ENCODE assay signal across 10 mouse cellular contexts in the genomic region with DNA sequence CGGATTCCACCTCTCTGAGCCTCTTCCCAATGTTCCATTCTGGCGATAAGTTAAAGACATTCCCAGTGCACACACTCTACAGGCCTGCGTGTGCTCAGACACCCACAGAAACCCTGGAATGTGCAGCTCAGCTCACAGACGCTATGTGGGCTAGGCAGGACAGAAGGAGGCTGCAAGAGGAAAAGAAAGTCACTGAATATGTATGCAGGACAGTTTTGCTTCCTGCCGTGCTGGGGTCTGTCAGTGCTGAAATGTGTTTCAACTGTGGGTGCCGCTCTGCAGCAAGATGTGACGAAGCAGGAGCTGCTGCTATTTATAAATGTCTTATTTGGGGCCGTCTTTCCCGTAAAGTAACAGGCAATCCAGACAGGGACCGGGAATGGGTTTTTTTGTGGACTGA. TPM values are rescaled to one million over a fixed set of nuclear protein-coding genes. Genes with fewer than 3 reads are reported as not detected.
A peak's percentile ranks its signal among the peaks of the same experiment; 100 is the strongest.
DNase-seq lines count a peak whose midpoint lies in the region; ATAC-seq and TF ChIP-seq lines count a peak whose summit lies in the region.
"Had no signal": no experiment of that assay in that cellular context is flagged by ENCODE, and none has a peak within 500 bp of the region (broad histone marks: within the 10 kb centered on the region; RNA-seq: fewer than 3 reads in every experiment).

No protein-coding gene starts in this region.

- H3K36me3 ChIP-seq in heart, embryonic 15.5 days, result no peaks in the 10 kb centered on the region
- no peaks in the 10 kb centered on the region for H3K36me3 ChIP-seq in intestine, embryonic 15.5 days
- no peaks in the 10 kb centered on the region for H3K36me3 ChIP-seq in thymus, adult 2 months (ENCODE audit: control insufficient read depth, insufficient read depth, low read length)

- H3K4me2 ChIP-seq in heart, embryonic 15.5 days, result peak overlapping the region; percentile 48
- H3K4me2 ChIP-seq in intestine, embryonic 15.5 days (replicated peaks), result 0 out of 2 replicates have a peak overlapping the region, but pooled peaks have one; percentile 4

- no peak for TF ChIP-seq CTCF in olfactory bulb, adult 2 months (IDR thresholded peaks at IDR 0.05; ENCODE audit: insufficient read depth, low read depth, low read length)
- TF ChIP-seq CTCF in thymus, adult 2 months (IDR thresholded peaks at IDR 0.05; ENCODE audit: borderline replicate concordance, control insufficient read depth, extremely low read depth, insufficient read depth, low read length, poor library complexity), result no peak

- DNase-seq in heart, postnatal 10 days, result no peak
- no peak for DNase-seq in thymus, adult 2 months
- DNase-seq in urinary bladder, adult 2 months (ENCODE audit: low spot score), result no peak
- DNase-seq: kidney, adult 8-10 months; retina, postnatal 1 day had no signal

- 18% methylated on average over 10 of the region's 10 CpGs for WGBS in heart, embryonic 15.5 days
- 35% methylated on average over 10 of the region's 10 CpGs for WGBS in intestine, embryonic 15.5 days
- WGBS in olfactory bulb, adult 2 months, result 35% methylated on average over 10 of the region's 10 CpGs
- WGBS in thymus, adult 2 months, result 66% methylated on average over 10 of the region's 10 CpGs

- H3K4me3 ChIP-seq in heart, embryonic 15.5 days, result peak overlapping the region; percentile 2; the same call in 1 of the 2 replicates
- no peak overlapping the region for H3K4me3 ChIP-seq in intestine, embryonic 15.5 days (replicated peaks)
- H3K4me3 ChIP-seq in olfactory bulb, adult 2 months (ENCODE audit: insufficient read depth, low read depth, low read length), result no peak overlapping the region
- H3K4me3 ChIP-seq in thymus, adult 2 months (ENCODE audit: control insufficient read depth, insufficient read depth, low read length), result no peak overlapping the region

- H3K27ac ChIP-seq in heart, embryonic 15.5 days, result peak overlapping the region; percentile 40
- peak overlapping the region; percentile 58; the same call in 1 of the 2 replicates for H3K27ac ChIP-seq in intestine, embryonic 15.5 days
- peak overlapping the region; percentile 65 for H3K27ac ChIP-seq in olfactory bulb, adult 2 months (ENCODE audit: insufficient read depth, low read depth, low read length)
- H3K27ac ChIP-seq in thymus, adult 2 months (ENCODE audit: control insufficient read depth, insufficient read depth, low read length), result no peak overlapping the region; the same call in 1 of the 2 replicates

- H3K27me3 ChIP-seq in heart, embryonic 15.5 days, result no peaks in the 10 kb centered on the region
- no peaks in the 10 kb centered on the region for H3K27me3 ChIP-seq in intestine, embryonic 15.5 days (replicated peaks)
- no peaks in the 10 kb centered on the region for H3K27me3 ChIP-seq in thymus, adult 2 months (ENCODE audit: control insufficient read depth, insufficient read depth, low read length)

- intact Hi-C loops in heart, postnatal 10 days (cut with DNase I), result no loop called here

- peaks cover 44% of the 10 kb centered on the region for H3K4me1 ChIP-seq in heart, embryonic 15.5 days (replicated peaks)
- 0 out of 2 replicates have a peak, but pooled peaks cover 11% of the 10 kb centered on the region for H3K4me1 ChIP-seq in intestine, embryonic 15.5 days (replicated peaks)
- peaks cover 42% of the 10 kb centered on the region for H3K4me1 ChIP-seq in olfactory bulb, adult 2 months (ENCODE audit: control insufficient read depth, insufficient read depth, low read length)
- peaks cover 28% of the 10 kb centered on the region for H3K4me1 ChIP-seq in thymus, adult 2 months (replicated peaks; ENCODE audit: control insufficient read depth, insufficient read depth, low read length)

- no peak for TF ChIP-seq POLR2A in olfactory bulb, adult 2 months (IDR thresholded peaks at IDR 0.05; ENCODE audit: insufficient read depth, low read depth, low read length)
- no peak for TF ChIP-seq POLR2A in thymus, adult 2 months (IDR thresholded peaks at IDR 0.05; ENCODE audit: control insufficient read depth, extremely low read depth, insufficient read depth, low read length, poor library complexity)

- H3K9me3 ChIP-seq in heart, embryonic 15.5 days (replicated peaks), result no peaks in the 10 kb centered on the region
- no peaks in the 10 kb centered on the region for H3K9me3 ChIP-seq in intestine, embryonic 15.5 days

- ATAC-seq in heart, embryonic 15.5 days (replicated peaks; ENCODE audit: insufficient number of reproducible peaks, insufficient read depth, low FRiP score, low read depth), result no peak; the same call in 1 of the 2 replicates
- ATAC-seq in common myeloid progenitor, adult 5-6 weeks (replicated peaks; ENCODE audit: low read depth, poor library complexity, severe bottlenecking), result peak; percentile 29; the same call in 1 of the 2 replicates
- no peak for ATAC-seq in intestine, embryonic 15.5 days
- no peak for ATAC-seq in cerebellum, adult (ENCODE audit: insufficient number of reproducible peaks, low FRiP score, low TSS enrichment)

- no peak overlapping the region for H3K9ac ChIP-seq in heart, embryonic 15.5 days
- H3K9ac ChIP-seq in intestine, embryonic 15.5 days, result no peak overlapping the region

RNA-seq across cellular contexts. Expression of gene Uck2, which starts 25.4 kb away (rescaled TPM):
- polyA plus RNA-seq in heart, embryonic 15.5 days (2015; fragmentation: Nextera tagmentation; extraction: Ambion mirVana), result 42.3 and 57.7 TPM in 2 replicates
- total RNA-seq in heart, postnatal 10 days (2021), result 10 to 100 TPM; 55.1 to 56.9 TPM
- total RNA-seq in common myeloid progenitor, adult 5-6 weeks (2017), result 198 and 245 TPM in 2 replicates
- polyA plus RNA-seq in intestine, embryonic 15.5 days (2015; fragmentation: Nextera tagmentation; extraction: Ambion mirVana), result 49.5 and 52.3 TPM in 2 replicates
- polyA plus RNA-seq in olfactory bulb, adult 2 months (2012; ENCODE audit: insufficient read depth, insufficient read length, low replicate concordance, missing spikeins), result 323 TPM in 1 of 2 replicates, not detected in the other
- polyA plus RNA-seq in thymus, adult 2 months (2012; rRNA removed), result 107 and 117 TPM in 2 replicates
- polyA plus RNA-seq in urinary bladder, adult 2 months (2012; rRNA removed), result 12.0 and 19.0 TPM in 2 replicates

RNA-seq across cellular contexts. Expression of gene Tmco1, which starts 48.5 kb away (rescaled TPM):
- 77.2 and 81.9 TPM in 2 replicates for polyA plus RNA-seq in heart, embryonic 15.5 days (2015; fragmentation: Nextera tagmentation; extraction: Ambion mirVana)
- 10 to 100 TPM; 84.6 to 94.3 TPM for total RNA-seq in heart, postnatal 10 days (2021)
- total RNA-seq in common myeloid progenitor, adult 5-6 weeks (2017), result 194 and 220 TPM in 2 replicates
- 101 and 109 TPM in 2 replicates for polyA plus RNA-seq in intestine, embryonic 15.5 days (2015; fragmentation: Nextera tagmentation; extraction: Ambion mirVana)
- polyA plus RNA-seq in olfactory bulb, adult 2 months (2012; ENCODE audit: insufficient read depth, insufficient read length, low replicate concordance, missing spikeins), result not detected in 2 replicates
- 31.7 and 44.9 TPM in 2 replicates for polyA plus RNA-seq in thymus, adult 2 months (2012; rRNA removed)
- 120 and 134 TPM in 2 replicates for polyA plus RNA-seq in urinary bladder, adult 2 months (2012; rRNA removed)
